Mouse (Mus musculus) liver, adult 2 months (tissue): ENCODE measurements around the gene Ice2. TPM values are rescaled to one million over a fixed set of nuclear protein-coding genes. Genes with fewer than 3 reads are reported as not detected.

Source experiments
- DNase-seq: peaks from one replicate; pipeline ENCODE4 v3.0.0-alpha.2; 2011; ENCODE audit warnings: low read depth, low spot score; ENCODE audit errors: extremely low read depth
- H3K27ac ChIP-seq: fragments of 200-500 bp; replicated peaks from 2 replicates; pipeline ENCODE4 v1.5.1; 2012; ENCODE audit warnings: low read depth, mild to moderate bottlenecking, control low read depth, inconsistent platforms, low read length; ENCODE audit not compliant: insufficient read depth
- H3K27me3 ChIP-seq: fragments of 200-500 bp; 2 replicates; pipeline ENCODE4 v1.6.1; 2012; ENCODE audit warnings: mild to moderate bottlenecking, moderate library complexity, low read length, inconsistent platforms; ENCODE audit not compliant: control insufficient read depth, insufficient read depth
- H3K36me3 ChIP-seq: fragments of 200-500 bp; 2 replicates; pipeline ENCODE4 v1.6.1; 2012; ENCODE audit warnings: low read length, inconsistent platforms; ENCODE audit not compliant: control insufficient read depth, insufficient read depth
- H3K4me1 ChIP-seq: fragments of 200-500 bp; 2 replicates; pipeline ENCODE4 v1.6.1; 2011; ENCODE audit warnings: low read length; ENCODE audit not compliant: control insufficient read depth, insufficient read depth
- H3K4me3 ChIP-seq: fragments of 200-500 bp; 2 replicates; pipeline ENCODE4 v1.5.1; 2011; ENCODE audit warnings: low read depth, mild to moderate bottlenecking, control low read depth, low read length, moderate library complexity; ENCODE audit not compliant: insufficient read depth
- H3K79me2 ChIP-seq: fragments of 200-500 bp; 2 replicates; pipeline ENCODE4 v1.6.1; 2012; ENCODE audit warnings: inconsistent platforms, mild to moderate bottlenecking, low read length, moderate library complexity; ENCODE audit not compliant: control insufficient read depth, insufficient read depth
- H3K9ac ChIP-seq: fragments of 200-500 bp; 2 replicates; pipeline ENCODE4 v1.6.1; 2012; ENCODE audit warnings: low read depth, mild to moderate bottlenecking, control low read depth, inconsistent platforms, low read length
- CTCF ChIP-seq: fragments of 200-500 bp; IDR thresholded peaks from 2 replicates; pipeline ENCODE4 v1.5.1; 2011; ENCODE audit warnings: low read depth, low read length, control low read depth
- POLR2A ChIP-seq: fragments of 200-500 bp; IDR thresholded peaks from 2 replicates; pipeline ENCODE4 v1.6.1; 2011; ENCODE audit warnings: low read length, control low read depth; ENCODE audit not compliant: insufficient read depth; ENCODE audit errors: extremely low read depth
- WGBS: fragments of 180-500 bp; shearing (Covaris S2); methylation state at CpG from one replicate; pipeline ENCODE4 v1.1.7; 2018; 5-methylcytosine and 5-hydroxymethylcytosine counted together
- polyA plus RNA-seq: library from polyadenylated mRNA; depleted of rRNA; stranded (reverse); fragments of >200 nt; gene quantifications from 2 replicates; pipeline ENCODE4 v1.2.3, GENCODE M21; 2012; rRNA removed
- total RNA-seq: library from RNA; depleted of rRNA; stranded (reverse); fragments of >200 nt; gene quantifications from 2 replicates; pipeline ENCODE4 v1.2.3, GENCODE M21; 2014; rRNA removed

Ice2 gene
- total and polyA plus RNA-seq, 2 experiments: 2.0 to 12.3 TPM

GRCm38 (mm10) chr9:69472724-69473123 lies 75.0 kb downstream of the Ice2 start:
- Histone ChIP-seq H3K9ac (no peak overlapping the region), H3K27me3 (no peaks in the 10 kb centered on the region), H3K27ac (no peak overlapping the region), H3K36me3 (no peaks in the 10 kb centered on the region), H3K4me1 (no peaks in the 10 kb centered on the region), H3K79me2 (no peaks in the 10 kb centered on the region), H3K4me3 (no peak overlapping the region)
- DNase-seq: peak; percentile 34
- 56% methylated on average over 6 of the region's 6 CpGs for WGBS
- TF ChIP-seq CTCF: no peak
- no peak for TF ChIP-seq POLR2A

DNA sequence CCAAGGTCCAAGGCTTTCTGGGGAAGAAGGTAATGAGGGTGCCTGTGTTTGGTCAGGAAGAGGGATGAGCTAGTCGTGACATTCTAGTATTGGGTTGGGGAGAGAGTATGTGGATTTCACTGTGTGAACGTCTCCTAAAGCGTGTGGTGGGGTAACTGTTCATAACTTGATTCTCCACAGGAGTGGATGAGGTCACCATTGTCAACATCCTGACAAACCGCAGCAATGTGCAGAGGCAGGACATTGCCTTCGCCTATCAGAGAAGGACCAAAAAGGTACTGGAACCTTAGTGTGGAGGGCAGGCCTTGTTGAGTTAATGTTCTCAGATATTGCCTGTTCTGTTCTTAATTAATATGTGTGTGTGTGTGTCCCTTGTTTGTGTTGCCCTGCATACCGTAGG lies 78.2 kb downstream of the Ice2 start:
- H3K9ac ChIP-seq: no peak overlapping the region
- H3K4me1 ChIP-seq: no peaks in the 10 kb centered on the region
- no peak overlapping the region for H3K4me3 ChIP-seq
- 78% methylated on average over 6 of the region's 6 CpGs for WGBS
- TF ChIP-seq POLR2A (no peak), CTCF (no peak)
- no peak overlapping the region for H3K27ac ChIP-seq
- H3K79me2 ChIP-seq: no peaks in the 10 kb centered on the region
- H3K36me3 ChIP-seq: no peaks in the 10 kb centered on the region
- no peak for DNase-seq
- H3K27me3 ChIP-seq: no peaks in the 10 kb centered on the region

DNA sequence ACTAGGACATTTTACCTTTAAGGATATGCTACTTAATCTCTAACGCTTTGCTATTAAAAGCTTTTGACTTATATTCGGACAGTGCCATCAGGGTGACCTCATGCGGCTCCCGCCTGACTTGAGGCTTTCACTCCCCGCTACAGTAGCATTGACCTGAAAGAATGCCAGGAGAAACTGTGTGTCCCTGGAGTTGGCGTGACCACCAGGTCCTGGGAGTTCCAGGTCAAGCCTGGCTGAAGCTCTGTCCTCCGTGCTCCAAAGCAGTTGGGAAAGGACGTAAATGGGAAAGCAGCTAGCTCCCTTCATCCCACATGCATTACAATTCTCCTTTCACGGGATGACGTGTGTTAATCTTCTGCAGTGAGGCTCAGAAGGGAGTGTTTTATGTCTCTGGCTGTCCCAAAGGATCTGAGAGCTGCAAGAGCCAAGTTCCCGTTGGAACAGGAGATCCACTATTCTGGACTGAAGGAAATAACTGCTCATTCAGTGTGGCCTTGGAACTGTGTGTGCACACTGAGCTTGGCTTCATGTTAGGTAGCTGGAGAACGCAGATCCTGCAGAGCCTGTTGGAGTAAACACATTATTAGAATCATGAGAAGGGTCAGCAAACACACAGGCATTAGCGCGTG lies 79.6 kb downstream of the Ice2 start:
- no peak for TF ChIP-seq CTCF
- no peak for TF ChIP-seq POLR2A
- Histone ChIP-seq H3K9ac (no peak overlapping the region), H3K4me3 (no peak overlapping the region), H3K79me2 (no peaks in the 10 kb centered on the region), H3K36me3 (no peaks in the 10 kb centered on the region), H3K4me1 (no peaks in the 10 kb centered on the region), H3K27ac (no peak overlapping the region), H3K27me3 (no peaks in the 10 kb centered on the region)
- DNase-seq: no peak
- 81% methylated on average over 14 of the region's 14 CpGs for WGBS

DNA sequence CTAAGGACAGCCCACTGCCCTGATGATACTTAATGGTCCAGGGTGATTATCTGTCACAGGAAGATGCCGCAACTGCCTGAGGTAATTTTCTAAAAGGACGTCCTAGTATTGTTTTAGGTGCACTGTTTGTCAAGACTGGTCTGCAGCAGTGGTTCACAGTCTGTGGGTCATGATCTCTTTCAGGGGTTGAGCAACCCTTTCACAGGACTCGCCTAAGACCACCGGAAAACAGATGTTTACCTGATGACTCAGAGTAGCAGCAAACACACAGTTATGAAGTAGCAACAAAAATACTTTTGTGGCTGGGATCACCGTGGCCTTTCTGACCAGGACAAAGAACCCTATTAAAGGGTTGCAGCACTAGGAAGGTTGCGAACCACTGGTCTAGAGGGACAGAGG lies 80.1 kb downstream of the Ice2 start:
- 65% methylated on average over 6 of the region's 6 CpGs for WGBS

GRCm38 (mm10) chr9:69480344-69480743 lies 82.6 kb downstream of the Ice2 start:
- TF ChIP-seq POLR2A (no peak), CTCF (peak; percentile 55)
- H3K9ac ChIP-seq: no peak overlapping the region
- no peaks in the 10 kb centered on the region for H3K79me2 ChIP-seq
- DNase-seq: peak; percentile 61
- H3K36me3 ChIP-seq: no peaks in the 10 kb centered on the region
- WGBS: 0% methylated on average over 1 of the region's 1 CpGs
- H3K4me3 ChIP-seq: no peak overlapping the region
- no peak overlapping the region for H3K27ac ChIP-seq
- H3K4me1 ChIP-seq: no peaks in the 10 kb centered on the region
- no peaks in the 10 kb centered on the region for H3K27me3 ChIP-seq

More for the DNA sequence above, 80.1 kb downstream of the Ice2 start:
- Histone ChIP-seq H3K9ac (no peak overlapping the region), H3K27me3 (no peaks in the 10 kb centered on the region), H3K4me1 (no peaks in the 10 kb centered on the region), H3K36me3 (no peaks in the 10 kb centered on the region), H3K79me2 (no peaks in the 10 kb centered on the region), H3K27ac (no peak overlapping the region), H3K4me3 (no peak overlapping the region)
- TF ChIP-seq POLR2A (no peak), CTCF (no peak)
- DNase-seq: no peak

Other genes with a start within 250 kb of the Ice2 start
- 14.0 and 16.1 TPM in 2 replicates for gene Anxa2, start 55.7 kb downstream of the Ice2 start, total RNA-seq
- 13.0 and 13.5 TPM in 2 replicates for gene Anxa2, start 55.7 kb downstream of the Ice2 start, polyA plus RNA-seq